Mouse (Mus musculus): ENCODE measurements around the gene Acoxl. TPM values are rescaled to one million over a fixed set of nuclear protein-coding genes. Genes with fewer than 3 reads are reported as not detected.

Gene Acoxl
- total and polyA plus RNA-seq, 3 experiments = 0.14 TPM; not detected in 2

DNA sequence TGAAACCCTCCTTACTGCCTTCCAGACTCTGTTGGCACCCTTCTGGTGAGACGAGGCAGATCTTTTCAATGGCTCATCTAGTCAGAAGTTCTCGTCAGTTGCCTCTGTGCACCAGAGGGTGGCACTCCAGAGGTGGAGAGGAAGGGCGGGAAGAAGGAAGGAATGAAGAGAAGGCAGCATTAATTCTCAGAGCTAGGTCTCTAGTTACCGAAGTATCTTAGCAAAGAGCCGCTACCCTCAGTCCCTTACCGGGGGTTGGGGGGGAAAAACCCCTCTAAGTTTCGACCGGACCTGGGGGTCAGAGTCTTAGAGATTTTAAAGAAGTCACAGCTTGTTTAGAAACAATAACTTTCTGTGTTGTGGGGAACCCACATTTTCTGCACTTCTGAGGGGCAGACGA, 283.8 kb downstream of the Acoxl start:
- no peaks in the 10 kb centered on the region for H3K79me2 ChIP-seq (replicated peaks; ENCODE audit: control insufficient read depth, insufficient read depth, low read length)
- peak; percentile 69 to 75 for DNase-seq
- intact Hi-C loops (cut with DNase I) = loop anchor here (1.0 to 5.0 kb wide), 4 partner anchors 122 to 450 kb away; no protein-coding TSS in a partner anchor
- peaks cover 8% of the 10 kb centered on the region for H3K4me1 ChIP-seq (ENCODE audit: control insufficient read depth, insufficient read depth, low read length)
- TF ChIP-seq CTCF (IDR thresholded peaks at IDR 0.05) (peak; percentile 87), POLR2A (IDR thresholded peaks at IDR 0.05; ENCODE audit: insufficient read depth, low read depth, low read length) (no peak), EP300 (IDR thresholded peaks at IDR 0.05; ENCODE audit: insufficient read depth, low read depth, low read length) (peak; percentile 65; the same call in 1 of the 2 replicates)
- no peak overlapping the region for H3K27ac ChIP-seq
- H3K9ac ChIP-seq (ENCODE audit: low read depth, low read length) = no peak overlapping the region
- H3K4me3 ChIP-seq = peak overlapping the region; percentile 32; the same call in 1 of the 2 replicates
- H3K27me3 ChIP-seq (ENCODE audit: control insufficient read depth, insufficient read depth, low read length) = no peaks in the 10 kb centered on the region
- H3K36me3 ChIP-seq (ENCODE audit: control insufficient read depth, insufficient read depth, low read length) = no peaks in the 10 kb centered on the region
- 2% methylated on average over 9 of the region's 9 CpGs for WGBS

DNA sequence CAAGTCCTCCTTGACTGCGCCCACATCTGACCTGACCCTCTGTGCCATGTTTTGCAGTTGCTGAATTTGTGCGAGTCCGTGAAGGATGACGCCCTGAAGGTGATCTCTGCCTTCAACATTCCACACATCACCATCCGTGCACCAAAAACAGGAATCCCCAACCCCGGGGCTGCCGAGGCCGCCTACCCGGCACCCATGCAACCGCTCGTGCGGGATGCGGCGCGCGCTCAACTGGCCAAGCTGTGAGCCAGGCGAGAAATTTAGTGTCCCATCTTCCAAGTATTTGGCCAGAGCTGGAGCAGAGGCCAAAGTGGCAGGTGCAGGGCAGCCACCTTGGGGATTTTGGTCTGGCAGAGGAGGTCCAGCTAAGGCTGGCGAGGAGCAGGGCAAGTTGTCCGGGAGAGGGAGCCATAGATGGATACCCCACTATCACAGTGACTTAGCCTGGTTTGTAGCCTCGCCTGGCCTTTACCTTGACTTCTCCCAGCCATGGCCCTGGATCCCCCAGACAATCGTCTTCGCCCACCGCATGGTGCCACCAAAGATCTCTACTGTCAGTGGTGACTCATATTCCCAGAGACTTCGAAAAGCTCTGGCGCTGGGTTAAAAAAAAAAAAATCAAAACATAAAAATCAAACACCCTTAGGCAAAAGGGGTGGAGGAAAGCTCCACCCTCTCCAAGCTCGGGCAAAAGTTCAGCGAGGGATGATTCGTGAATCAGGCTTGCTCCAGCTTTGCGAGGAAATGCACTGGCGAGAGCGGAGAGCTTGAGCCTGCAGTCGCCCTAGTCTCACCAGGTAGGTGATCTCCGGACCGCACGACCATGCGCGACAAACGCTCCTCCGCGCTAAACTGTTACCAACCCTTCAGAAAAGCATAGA, 284.5 kb downstream of the Acoxl start:
- no peaks in the 10 kb centered on the region for H3K36me3 ChIP-seq (ENCODE audit: control insufficient read depth, insufficient read depth, low read length)
- DNase-seq = peak; percentile 54 to 60
- H3K4me1 ChIP-seq (ENCODE audit: control insufficient read depth, insufficient read depth, low read length) = peaks cover 8% of the 10 kb centered on the region
- WGBS = 15% methylated on average over 40 of the region's 40 CpGs
- no peaks in the 10 kb centered on the region for H3K79me2 ChIP-seq (replicated peaks; ENCODE audit: control insufficient read depth, insufficient read depth, low read length)
- intact Hi-C loops (cut with DNase I) = loop anchor here (1.0 to 5.0 kb wide), 4 partner anchors 122 to 450 kb away; no protein-coding TSS in a partner anchor
- no peak overlapping the region for H3K27ac ChIP-seq
- no peaks in the 10 kb centered on the region for H3K27me3 ChIP-seq (ENCODE audit: control insufficient read depth, insufficient read depth, low read length)
- TF ChIP-seq EP300 (IDR thresholded peaks at IDR 0.05; ENCODE audit: insufficient read depth, low read depth, low read length) (no peak), POLR2A (IDR thresholded peaks at IDR 0.05; ENCODE audit: insufficient read depth, low read depth, low read length) (no peak), CTCF (IDR thresholded peaks at IDR 0.05) (peak; percentile 66)
- no peak overlapping the region for H3K9ac ChIP-seq (ENCODE audit: low read depth, low read length)
- peak overlapping the region; percentile 32 for H3K4me3 ChIP-seq

DNA sequence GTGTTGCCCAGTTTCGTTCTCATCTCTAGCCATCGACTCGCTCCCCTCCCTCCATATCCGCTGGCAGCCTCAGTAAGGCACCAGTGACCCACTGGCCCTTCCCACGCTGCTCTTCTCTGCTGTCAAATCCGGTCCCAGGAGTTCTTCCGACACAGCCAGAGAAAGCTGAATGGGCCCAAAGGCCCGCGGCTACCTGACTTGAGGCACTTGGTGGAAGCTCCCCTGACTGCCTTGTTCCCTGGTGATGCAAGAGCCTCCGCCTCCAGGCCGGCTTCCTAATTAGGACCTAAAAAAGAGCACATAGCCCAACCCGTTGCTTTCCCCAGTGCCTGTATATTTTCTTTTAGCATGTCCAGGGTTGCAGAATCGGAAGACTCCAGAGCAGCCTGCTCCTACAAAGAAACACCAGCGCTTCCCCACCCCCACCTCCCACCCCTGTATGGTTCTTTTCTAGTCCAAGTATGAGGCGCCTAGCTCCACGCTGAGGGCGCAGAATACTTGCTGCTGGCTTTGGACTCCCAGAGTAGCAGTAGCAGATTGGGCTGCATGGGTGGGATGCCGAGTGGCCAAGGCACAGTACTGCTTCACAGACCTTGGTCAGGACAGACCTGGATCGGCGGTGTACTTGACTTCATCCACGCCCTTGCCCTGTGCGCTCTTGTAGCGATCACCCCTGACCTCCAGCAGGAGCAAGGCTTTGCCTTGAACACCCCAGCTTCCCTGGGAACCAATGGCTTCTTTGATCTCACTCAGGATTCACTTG, 285.4 kb downstream of the Acoxl start:
- TF ChIP-seq POLR2A (IDR thresholded peaks at IDR 0.05; ENCODE audit: insufficient read depth, low read depth, low read length) = no peak
- TF ChIP-seq EP300 (IDR thresholded peaks at IDR 0.05; ENCODE audit: insufficient read depth, low read depth, low read length) = no peak
- no peak for TF ChIP-seq CTCF (IDR thresholded peaks at IDR 0.05)
- Histone ChIP-seq H3K4me3 (peak overlapping the region; percentile 32), H3K9ac (ENCODE audit: low read depth, low read length) (no peak overlapping the region), H3K27ac (no peak overlapping the region), H3K4me1 (ENCODE audit: control insufficient read depth, insufficient read depth, low read length) (peaks cover 8% of the 10 kb centered on the region), H3K36me3 (ENCODE audit: control insufficient read depth, insufficient read depth, low read length) (no peaks in the 10 kb centered on the region), H3K27me3 (ENCODE audit: control insufficient read depth, insufficient read depth, low read length) (no peaks in the 10 kb centered on the region), H3K79me2 (replicated peaks; ENCODE audit: control insufficient read depth, insufficient read depth, low read length) (no peaks in the 10 kb centered on the region)
- peak; percentile 28 to 45 for DNase-seq
- intact Hi-C loops (cut with DNase I) = loop anchor here (2.0 to 5.0 kb wide), 4 partner anchors 63 to 449 kb away; no protein-coding TSS in a partner anchor
- 41% methylated on average over 23 of the region's 23 CpGs for WGBS

DNA sequence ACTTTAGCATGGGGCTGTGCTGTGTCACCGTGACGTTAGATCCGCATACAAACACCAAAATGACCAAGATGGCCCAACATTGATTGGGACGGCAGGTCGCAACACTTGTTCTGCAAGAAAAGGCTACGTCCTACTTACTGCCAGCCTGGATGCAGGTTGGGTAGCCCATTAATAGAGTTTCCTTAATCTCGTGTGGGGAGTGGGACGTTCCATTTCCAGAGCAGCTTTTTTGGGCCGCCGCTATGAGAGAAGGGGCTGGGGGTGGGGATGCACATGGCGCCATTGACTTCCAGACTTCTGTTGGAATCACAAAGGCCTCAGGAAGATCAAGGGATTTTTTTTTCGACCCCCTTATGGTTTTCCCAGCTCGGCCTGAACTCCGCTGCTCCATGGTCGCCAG, 286.0 kb downstream of the Acoxl start:
- Histone ChIP-seq H3K79me2 (replicated peaks; ENCODE audit: control insufficient read depth, insufficient read depth, low read length) (no peaks in the 10 kb centered on the region), H3K4me1 (ENCODE audit: control insufficient read depth, insufficient read depth, low read length) (peaks cover 8% of the 10 kb centered on the region), H3K4me3 (no peak overlapping the region), H3K27me3 (ENCODE audit: control insufficient read depth, insufficient read depth, low read length) (no peaks in the 10 kb centered on the region), H3K27ac (no peak overlapping the region), H3K36me3 (ENCODE audit: control insufficient read depth, insufficient read depth, low read length) (no peaks in the 10 kb centered on the region), H3K9ac (ENCODE audit: low read depth, low read length) (no peak overlapping the region)
- DNase-seq = no peak
- TF ChIP-seq POLR2A (IDR thresholded peaks at IDR 0.05; ENCODE audit: insufficient read depth, low read depth, low read length) (no peak), CTCF (IDR thresholded peaks at IDR 0.05) (no peak), EP300 (IDR thresholded peaks at IDR 0.05; ENCODE audit: insufficient read depth, low read depth, low read length) (no peak)
- WGBS = 68% methylated on average over 15 of the region's 15 CpGs
- intact Hi-C loops (cut with DNase I) = loop anchor here (1.0 to 5.0 kb wide), 4 partner anchors 45 to 237 kb away; no protein-coding TSS in a partner anchor

DNA sequence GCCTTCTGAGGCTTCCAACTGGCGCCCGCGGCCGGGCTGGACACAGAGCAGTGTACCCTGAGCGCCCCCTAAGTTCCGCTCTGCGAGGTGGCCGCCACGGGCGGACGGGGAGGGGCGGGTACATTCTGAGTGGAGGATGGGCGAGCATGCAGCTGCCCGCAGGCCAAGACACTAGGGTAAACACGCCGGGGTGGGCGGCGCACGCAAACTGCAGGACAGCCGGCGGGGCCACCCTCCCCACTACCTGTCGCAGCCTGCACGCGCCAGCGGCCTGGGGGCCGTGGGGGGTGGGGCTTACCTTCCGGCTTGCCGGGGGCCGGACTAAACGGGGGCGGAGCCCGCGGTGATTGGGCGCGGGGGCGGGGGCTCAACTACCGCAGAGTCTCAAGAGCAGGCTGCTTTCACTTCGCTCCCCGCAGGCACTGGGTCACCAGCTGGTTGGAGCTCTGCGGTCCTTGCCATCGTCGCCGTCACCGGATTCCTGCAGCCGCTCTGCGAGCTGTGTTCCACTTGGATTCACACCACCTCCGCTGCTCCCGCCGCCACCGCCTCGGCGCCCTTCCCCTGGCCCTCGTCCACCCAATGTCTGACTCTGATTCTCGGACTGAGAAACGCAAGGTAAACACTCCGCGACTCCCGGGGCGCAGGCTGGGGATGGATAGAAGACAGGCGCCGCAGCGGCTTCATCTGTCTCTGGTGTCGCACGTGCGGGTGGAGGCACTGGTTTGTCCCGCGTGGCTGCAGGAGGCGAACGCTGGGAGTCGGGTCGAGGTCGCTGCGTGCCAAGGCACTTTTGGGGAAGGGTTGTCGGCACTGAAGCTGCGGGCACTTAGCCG, 287.2 kb downstream of the Acoxl start, which contains the start of gene Bcl2l11:
Gene Bcl2l11 (plus strand): TSS at position 404 of the 836 bp plus-strand sequence.
- 1% methylated on average over 74 of the region's 76 CpGs for WGBS
- peak within 1 kb of the TSS; percentile 91 for H3K4me3 ChIP-seq
- TF ChIP-seq POLR2A (IDR thresholded peaks at IDR 0.05; ENCODE audit: insufficient read depth, low read depth, low read length) (peak; percentile 99), EP300 (IDR thresholded peaks at IDR 0.05; ENCODE audit: insufficient read depth, low read depth, low read length) (0 out of 2 replicates have a peak, but pooled peaks have one; percentile 41), CTCF (IDR thresholded peaks at IDR 0.05) (peak; percentile 70)
- H3K27me3 ChIP-seq (ENCODE audit: control insufficient read depth, insufficient read depth, low read length) = no peaks in the 10 kb centered on the region
- no peaks in the 10 kb centered on the region for H3K36me3 ChIP-seq (ENCODE audit: control insufficient read depth, insufficient read depth, low read length)
- intact Hi-C loops (cut with DNase I) = loop anchor here (1.0 to 5.0 kb wide), 4 partner anchors 47 to 187 kb away; no protein-coding TSS in a partner anchor
- DNase-seq = peak; percentile 97 to 98
- H3K4me1 ChIP-seq (ENCODE audit: control insufficient read depth, insufficient read depth, low read length) = peaks cover 8% of the 10 kb centered on the region
- peak within 1 kb of the TSS; percentile 78 for H3K27ac ChIP-seq
- peak within 1 kb of the TSS; percentile 84 for H3K9ac ChIP-seq (ENCODE audit: low read depth, low read length)
- no peaks in the 10 kb centered on the region for H3K79me2 ChIP-seq (replicated peaks; ENCODE audit: control insufficient read depth, insufficient read depth, low read length)

All from heart, adult 2 months (tissue).